Mouse (Mus musculus): ENCODE data around the gene Ccdc162. TPM values are rescaled to one million over a fixed set of nuclear protein-coding genes. Genes with fewer than 3 reads are reported as not detected.

Gene Ccdc162
- total and polyA plus RNA-seq, 2 experiments from 2014 or later, result 0.64 to 2.4 TPM

DNA sequence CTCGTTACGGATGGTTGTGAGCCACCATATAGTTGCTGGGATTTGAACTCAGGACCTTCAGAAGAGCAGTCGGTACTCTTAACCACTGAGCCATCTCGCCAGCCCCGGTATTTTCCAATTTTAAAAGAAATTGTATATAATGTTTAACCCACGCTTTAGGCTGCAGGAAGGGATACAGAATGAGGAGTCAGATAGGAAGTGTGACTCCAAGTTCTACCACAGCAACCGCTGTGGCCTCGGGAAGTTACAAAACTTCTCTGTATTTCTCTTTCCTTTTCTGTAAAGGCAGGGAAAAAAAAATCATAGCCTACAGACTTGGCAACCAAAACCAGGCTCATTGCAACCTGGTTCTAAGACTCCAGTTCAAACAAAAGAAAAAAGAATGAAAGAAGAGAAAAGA is 122.0 kb downstream of the Ccdc162 start:
- no peaks in the 10 kb centered on the region for H3K4me1 ChIP-seq (ENCODE audit: insufficient read depth, low read length)
- H3K9ac ChIP-seq (replicated peaks; ENCODE audit: low read length, poor library complexity, severe bottlenecking), result no peak overlapping the region
- no peaks in the 10 kb centered on the region for H3K27me3 ChIP-seq (ENCODE audit: insufficient read depth, low read length)
- no peak for TF ChIP-seq CTCF (IDR thresholded peaks at IDR 0.05)
- no peak for DNase-seq (ENCODE audit: low spot score)
- no peaks in the 10 kb centered on the region for H3K9me3 ChIP-seq (ENCODE audit: low read length)
- no peaks in the 10 kb centered on the region for H3K36me3 ChIP-seq (ENCODE audit: insufficient read depth, low read length)
- no peak for ATAC-seq (ENCODE audit: low FRiP score)
- no peak overlapping the region for H3K27ac ChIP-seq (ENCODE audit: low read depth, low read length)
- H3K4me3 ChIP-seq (ENCODE audit: low read depth, low read length), result no peak overlapping the region
- WGBS, result 93% methylated on average over 8 of the region's 8 CpGs
- no peak overlapping the region for H3K4me2 ChIP-seq (ENCODE audit: low read depth, low read length, poor library complexity, severe bottlenecking)

DNA sequence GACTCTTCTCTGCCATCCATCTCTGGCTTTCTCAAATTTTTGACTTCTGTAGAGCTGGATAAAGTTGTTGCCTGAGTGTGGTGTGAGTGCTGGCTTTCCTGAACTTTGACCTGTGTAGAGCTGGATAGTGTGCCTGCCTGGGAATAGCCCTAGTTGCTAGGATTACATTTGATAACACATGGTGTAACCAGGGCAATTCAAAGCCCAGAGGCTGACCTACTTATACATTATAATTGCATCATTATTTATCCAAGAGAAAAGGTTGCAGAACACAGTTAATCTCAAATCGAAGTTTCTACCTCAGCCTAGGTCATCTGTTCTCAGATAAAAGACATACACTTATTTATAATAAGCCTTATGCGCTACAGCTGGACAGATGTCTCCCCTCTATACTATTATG is 127.8 kb downstream of the Ccdc162 start:
- Histone ChIP-seq H3K4me2 (ENCODE audit: low read depth, low read length, poor library complexity, severe bottlenecking) (no peak overlapping the region), H3K27ac (ENCODE audit: low read depth, low read length) (no peak overlapping the region), H3K4me3 (ENCODE audit: low read depth, low read length) (no peak overlapping the region), H3K36me3 (ENCODE audit: insufficient read depth, low read length) (no peaks in the 10 kb centered on the region), H3K9me3 (ENCODE audit: low read length) (no peaks in the 10 kb centered on the region), H3K27me3 (ENCODE audit: insufficient read depth, low read length) (no peaks in the 10 kb centered on the region), H3K9ac (replicated peaks; ENCODE audit: low read length, poor library complexity, severe bottlenecking) (no peak overlapping the region), H3K4me1 (ENCODE audit: insufficient read depth, low read length) (no peaks in the 10 kb centered on the region)
- no peak for TF ChIP-seq CTCF (IDR thresholded peaks at IDR 0.05)
- ATAC-seq (ENCODE audit: low FRiP score) (no peak), DNase-seq (ENCODE audit: low spot score) (no peak)
- WGBS, result 88% methylated on average over 2 of the region's 2 CpGs

DNA sequence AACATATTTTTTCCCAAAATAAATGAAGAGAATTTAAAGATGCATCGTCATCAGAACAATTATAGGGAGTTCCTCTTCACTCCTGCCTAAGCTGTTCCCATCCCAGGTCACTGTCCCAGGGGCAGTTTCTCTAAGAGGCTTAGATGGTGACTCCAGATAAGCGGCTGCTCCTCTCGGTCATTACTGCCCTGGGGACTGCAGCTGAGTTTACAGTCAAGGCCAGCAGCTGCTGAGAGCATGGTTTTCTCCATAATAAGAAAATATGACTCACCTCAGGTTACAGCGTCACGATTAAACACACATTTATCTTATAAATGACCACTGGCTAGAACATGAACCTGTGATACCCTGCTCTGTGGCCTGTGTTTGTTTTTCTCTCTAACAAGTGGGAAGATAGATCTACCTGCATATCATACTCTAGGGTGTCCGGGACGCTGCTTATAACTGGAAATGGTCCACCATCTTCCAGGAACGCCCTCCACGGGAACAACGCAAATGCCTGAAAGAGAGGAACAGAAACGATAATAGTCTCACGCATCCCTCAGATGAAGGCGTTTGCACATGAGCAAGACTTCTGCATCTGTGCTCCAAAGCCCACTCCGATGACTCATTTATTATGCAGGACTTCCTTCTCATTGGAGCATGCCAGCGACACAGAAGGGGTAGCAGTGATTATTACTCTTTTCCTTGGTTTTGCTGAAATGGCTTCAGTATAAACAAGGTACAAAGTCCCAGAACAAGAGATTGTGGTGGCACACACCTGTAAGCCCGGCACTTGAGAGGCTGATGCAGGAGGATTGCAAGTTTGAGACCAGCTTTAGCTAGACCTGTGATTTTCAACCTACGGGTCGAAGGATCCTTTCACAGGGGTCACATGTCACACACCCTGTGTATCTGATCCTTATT is 129.2 kb downstream of the Ccdc162 start:
- Histone ChIP-seq H3K4me2 (ENCODE audit: low read depth, low read length, poor library complexity, severe bottlenecking) (no peak overlapping the region), H3K27me3 (ENCODE audit: insufficient read depth, low read length) (no peaks in the 10 kb centered on the region), H3K4me3 (ENCODE audit: low read depth, low read length) (no peak overlapping the region), H3K4me1 (ENCODE audit: insufficient read depth, low read length) (no peaks in the 10 kb centered on the region), H3K9ac (replicated peaks; ENCODE audit: low read length, poor library complexity, severe bottlenecking) (no peak overlapping the region), H3K27ac (ENCODE audit: low read depth, low read length) (no peak overlapping the region), H3K9me3 (ENCODE audit: low read length) (no peaks in the 10 kb centered on the region), H3K36me3 (ENCODE audit: insufficient read depth, low read length) (no peaks in the 10 kb centered on the region)
- WGBS, result 84% methylated on average over 18 of the region's 18 CpGs
- no peak for DNase-seq (ENCODE audit: low spot score)
- no peak for TF ChIP-seq CTCF (IDR thresholded peaks at IDR 0.05)
- ATAC-seq (ENCODE audit: low FRiP score), result no peak

DNA sequence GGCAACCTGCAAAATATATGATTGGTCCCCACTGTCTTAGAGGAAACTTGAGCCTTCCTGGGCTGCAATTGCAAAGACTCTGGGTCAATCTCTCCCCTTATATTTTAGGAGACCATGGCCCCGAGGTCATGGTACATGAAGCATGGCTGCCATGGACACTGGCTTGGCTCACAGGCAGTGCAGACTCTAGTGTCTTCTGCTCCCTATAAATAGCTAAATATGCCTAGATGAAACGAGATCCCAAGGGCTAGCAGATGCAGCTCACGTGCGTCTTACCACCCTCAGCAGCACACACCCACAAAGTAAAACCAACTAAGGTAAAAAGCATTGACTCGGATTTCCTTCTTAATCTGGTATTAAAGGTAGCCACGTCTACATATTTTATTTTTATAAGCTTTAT is 133.1 kb downstream of the Ccdc162 start:
- TF ChIP-seq CTCF (IDR thresholded peaks at IDR 0.05), result no peak
- no peaks in the 10 kb centered on the region for H3K36me3 ChIP-seq (ENCODE audit: insufficient read depth, low read length)
- no peak overlapping the region for H3K27ac ChIP-seq (ENCODE audit: low read depth, low read length)
- no peaks in the 10 kb centered on the region for H3K9me3 ChIP-seq (ENCODE audit: low read length)
- no peaks in the 10 kb centered on the region for H3K4me1 ChIP-seq (ENCODE audit: insufficient read depth, low read length)
- 64% methylated on average over 6 of the region's 6 CpGs for WGBS
- H3K27me3 ChIP-seq (ENCODE audit: insufficient read depth, low read length), result no peaks in the 10 kb centered on the region
- no peak overlapping the region for H3K4me3 ChIP-seq (ENCODE audit: low read depth, low read length)
- no peak for DNase-seq (ENCODE audit: low spot score)
- no peak overlapping the region for H3K9ac ChIP-seq (replicated peaks; ENCODE audit: low read length, poor library complexity, severe bottlenecking)
- H3K4me2 ChIP-seq (ENCODE audit: low read depth, low read length, poor library complexity, severe bottlenecking), result no peak overlapping the region
- ATAC-seq (ENCODE audit: low FRiP score), result no peak

DNA sequence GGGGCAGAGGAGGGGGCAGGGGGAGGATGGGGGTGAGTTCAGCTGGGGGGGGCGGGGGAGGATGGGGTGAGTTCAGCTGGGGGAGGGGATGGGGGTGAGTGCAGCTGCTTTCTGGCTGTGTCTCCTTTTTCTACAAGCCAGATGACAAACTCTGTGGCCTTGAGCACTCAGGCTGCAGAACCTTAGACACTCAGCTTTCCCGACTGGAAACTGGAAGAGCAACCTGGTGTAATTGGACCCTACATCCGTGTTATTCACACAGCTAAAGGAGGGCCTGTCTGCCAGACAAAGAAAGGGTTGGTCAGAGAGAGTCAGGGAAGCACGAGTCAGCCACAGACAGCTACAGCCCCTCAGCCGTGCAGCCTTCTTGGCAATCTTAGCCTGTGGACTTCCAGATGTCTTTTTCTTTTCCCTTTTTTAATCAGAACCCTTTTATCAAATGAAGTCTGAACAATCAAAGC is 133.5 kb downstream of the Ccdc162 start:
- Histone ChIP-seq H3K4me1 (ENCODE audit: insufficient read depth, low read length) (no peaks in the 10 kb centered on the region), H3K4me2 (ENCODE audit: low read depth, low read length, poor library complexity, severe bottlenecking) (no peak overlapping the region), H3K36me3 (ENCODE audit: insufficient read depth, low read length) (no peaks in the 10 kb centered on the region), H3K27ac (ENCODE audit: low read depth, low read length) (no peak overlapping the region), H3K9ac (replicated peaks; ENCODE audit: low read length, poor library complexity, severe bottlenecking) (no peak overlapping the region), H3K27me3 (ENCODE audit: insufficient read depth, low read length) (no peaks in the 10 kb centered on the region), H3K4me3 (ENCODE audit: low read depth, low read length) (no peak overlapping the region), H3K9me3 (ENCODE audit: low read length) (no peaks in the 10 kb centered on the region)
- no peak for ATAC-seq (ENCODE audit: low FRiP score)
- DNase-seq (ENCODE audit: low spot score), result no peak
- WGBS, result 8% methylated on average over 4 of the region's 5 CpGs
- no peak for TF ChIP-seq CTCF (IDR thresholded peaks at IDR 0.05)

DNA sequence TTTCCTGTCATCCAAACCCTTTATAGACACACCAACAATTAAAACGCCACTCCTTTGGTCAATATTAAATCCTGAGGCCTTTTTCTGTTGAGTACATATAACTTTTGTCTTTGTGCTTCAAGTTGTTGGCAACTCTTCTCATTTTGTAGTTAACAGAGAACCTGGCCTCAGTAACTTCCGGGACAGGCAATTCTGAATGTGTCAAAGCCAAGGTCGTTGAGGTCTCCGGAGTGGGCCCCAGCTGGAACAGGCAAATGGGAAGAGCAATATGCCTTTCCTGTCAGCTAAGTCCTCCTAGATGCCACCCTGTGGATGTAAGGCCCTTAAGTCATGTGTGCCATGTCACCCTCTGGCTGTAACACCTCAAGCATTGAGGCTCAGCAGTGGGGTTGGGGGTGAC is 136.0 kb downstream of the Ccdc162 start:
- ATAC-seq (ENCODE audit: low FRiP score) (no peak), DNase-seq (ENCODE audit: low spot score) (no peak)
- TF ChIP-seq CTCF (IDR thresholded peaks at IDR 0.05), result no peak
- H3K4me3 ChIP-seq (ENCODE audit: low read depth, low read length), result no peak overlapping the region
- H3K27ac ChIP-seq (ENCODE audit: low read depth, low read length), result no peak overlapping the region
- no peaks in the 10 kb centered on the region for H3K27me3 ChIP-seq (ENCODE audit: insufficient read depth, low read length)
- H3K9ac ChIP-seq (replicated peaks; ENCODE audit: low read length, poor library complexity, severe bottlenecking), result no peak overlapping the region
- H3K36me3 ChIP-seq (ENCODE audit: insufficient read depth, low read length), result no peaks in the 10 kb centered on the region
- 88% methylated on average over 4 of the region's 4 CpGs for WGBS
- no peaks in the 10 kb centered on the region for H3K9me3 ChIP-seq (ENCODE audit: low read length)
- no peak overlapping the region for H3K4me2 ChIP-seq (ENCODE audit: low read depth, low read length, poor library complexity, severe bottlenecking)
- H3K4me1 ChIP-seq (ENCODE audit: insufficient read depth, low read length), result no peaks in the 10 kb centered on the region

All from midbrain, postnatal 0 days (tissue).